Mouse (Mus musculus): ENCODE results near the gene Gm21820. TPM values are rescaled to one million over a fixed set of nuclear protein-coding genes. Genes with fewer than 3 reads are reported as not detected.

Gene Gm21820
- polyA plus RNA-seq (2012; rRNA removed) = not detected in 2 replicates

DNA sequence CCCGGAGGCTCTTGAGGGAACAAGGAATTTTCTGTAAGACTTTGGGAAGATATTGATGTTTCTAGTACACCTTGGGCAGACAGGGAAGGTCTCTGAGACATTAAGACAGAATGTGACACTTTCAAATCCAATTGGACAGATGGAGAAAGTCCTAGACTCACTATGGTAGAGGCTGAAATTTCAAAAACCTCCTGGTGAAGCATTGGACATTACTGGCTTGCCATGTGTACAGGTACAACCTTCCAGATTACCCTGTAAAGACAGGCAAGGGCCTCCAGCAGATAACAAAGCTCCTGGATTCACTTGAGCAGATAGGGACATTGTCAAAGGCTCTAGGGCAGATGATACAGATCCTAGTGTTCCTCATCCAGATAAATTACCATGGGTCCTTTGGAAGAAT, at the start of gene Gm21820:
TSS of gene Gm21820 (minus strand) at position 101 of the 400 bp plus-strand sequence.

Other genes starting within 250 kb of the Gm21820 start
- not detected in 2 replicates for gene Gm20918, start 205.5 kb downstream of the Gm21820 start, polyA plus RNA-seq (2012; rRNA removed)